Mouse (Mus musculus): ENCODE measurements around the gene Cse1l. TPM values are rescaled to one million over a fixed set of nuclear protein-coding genes. Genes with fewer than 3 reads are reported as not detected.
A peak's percentile ranks its signal among the peaks of the same experiment; 100 is the strongest.

Cse1l gene
- polyA plus RNA-seq, 1 experiment from 2014 or later: 106 TPM

- Histone ChIP-seq H3K4me2 (ENCODE audit: low read length) (no peak overlapping the region), H3K9ac (ENCODE audit: low read length) (no peak overlapping the region), H3K36me3 (ENCODE audit: control insufficient read depth, insufficient read depth, low read length) (peaks cover 92% of the 10 kb centered on the region), H3K9me3 (ENCODE audit: control insufficient read depth, low read length) (no peaks in the 10 kb centered on the region), H3K27me3 (ENCODE audit: control insufficient read depth, insufficient read depth, low read length) (no peaks in the 10 kb centered on the region), H3K27ac (replicated peaks in 1 of 2; ENCODE audit: control insufficient read depth in 1 of 2, insufficient read depth in 1 of 2, low read depth in 2 of 2, low read length in 2 of 2) (peak overlapping the region; percentile 9 to 35; a peak in 1 of 4 replicates), H3K4me1 (ENCODE audit: control insufficient read depth in 2 of 2, insufficient read depth in 2 of 2, low read length in 2 of 2) (peaks cover 2 to 11% of the 10 kb centered on the region in 2 experiments; a peak in 3 of 4 replicates), H3K4me3 (ENCODE audit: control insufficient read depth in 1 of 2, insufficient read depth in 1 of 2, low read depth in 1 of 2, low read length in 2 of 2) (no peak overlapping the region)
- no peak for ATAC-seq (ENCODE audit: insufficient number of reproducible peaks, insufficient read depth, low FRiP score, low read depth)
- WGBS: 51% methylated on average over 10 of the region's 10 CpGs
These were observed 34.9 kb upstream of the Cse1l start for GRCm38 (mm10) chr2:166870899-166871298.

GRCm38 (mm10) chr2:166874675-166875280 lies 31.1 kb upstream of the Cse1l start:
- Histone ChIP-seq H3K27me3 (ENCODE audit: control insufficient read depth, insufficient read depth, low read length) (no peaks in the 10 kb centered on the region), H3K27ac (replicated peaks in 1 of 2; ENCODE audit: control insufficient read depth in 1 of 2, insufficient read depth in 1 of 2, low read depth in 2 of 2, low read length in 2 of 2) (no peak overlapping the region), H3K4me2 (ENCODE audit: low read length) (no peak overlapping the region), H3K9me3 (ENCODE audit: control insufficient read depth, low read length) (no peaks in the 10 kb centered on the region), H3K9ac (ENCODE audit: low read length) (no peak overlapping the region), H3K36me3 (ENCODE audit: control insufficient read depth, insufficient read depth, low read length) (peaks cover 93% of the 10 kb centered on the region), H3K4me3 (ENCODE audit: control insufficient read depth in 1 of 2, insufficient read depth in 1 of 2, low read depth in 1 of 2, low read length in 2 of 2) (no peak overlapping the region), H3K4me1 (ENCODE audit: control insufficient read depth in 2 of 2, insufficient read depth in 2 of 2, low read length in 2 of 2) (peaks cover 0 to 5% of the 10 kb centered on the region in 2 experiments; a peak in 1 of 4 replicates)
- ATAC-seq (ENCODE audit: insufficient number of reproducible peaks, insufficient read depth, low FRiP score, low read depth): no peak
- WGBS: 87% methylated on average over 10 of the region's 10 CpGs

GRCm38 (mm10) chr2:166875561-166875960 lies 30.3 kb upstream of the Cse1l start:
- Histone ChIP-seq H3K4me3 (ENCODE audit: control insufficient read depth in 1 of 2, insufficient read depth in 1 of 2, low read depth in 1 of 2, low read length in 2 of 2) (no peak overlapping the region), H3K9me3 (ENCODE audit: control insufficient read depth, low read length) (no peaks in the 10 kb centered on the region), H3K36me3 (ENCODE audit: control insufficient read depth, insufficient read depth, low read length) (peaks cover 89% of the 10 kb centered on the region), H3K27me3 (ENCODE audit: control insufficient read depth, insufficient read depth, low read length) (no peaks in the 10 kb centered on the region), H3K4me2 (ENCODE audit: low read length) (no peak overlapping the region), H3K27ac (replicated peaks in 1 of 2; ENCODE audit: control insufficient read depth in 1 of 2, insufficient read depth in 1 of 2, low read depth in 2 of 2, low read length in 2 of 2) (no peak overlapping the region), H3K4me1 (ENCODE audit: control insufficient read depth in 2 of 2, insufficient read depth in 2 of 2, low read length in 2 of 2) (peaks cover 0 to 5% of the 10 kb centered on the region in 2 experiments; a peak in 1 of 4 replicates), H3K9ac (ENCODE audit: low read length) (no peak overlapping the region)
- ATAC-seq (ENCODE audit: insufficient number of reproducible peaks, insufficient read depth, low FRiP score, low read depth): no peak
- 90% methylated on average over 6 of the region's 6 CpGs for WGBS

GRCm38 (mm10) chr2:166876331-166876730 lies 29.5 kb upstream of the Cse1l start:
- no peak for ATAC-seq (ENCODE audit: insufficient number of reproducible peaks, insufficient read depth, low FRiP score, low read depth)

GRCm38 (mm10) chr2:166885066-166885465 lies 20.8 kb upstream of the Cse1l start:
- H3K27ac ChIP-seq (replicated peaks in 1 of 2; ENCODE audit: control insufficient read depth in 1 of 2, insufficient read depth in 1 of 2, low read depth in 2 of 2, low read length in 2 of 2): no peak overlapping the region
- 78% methylated on average over 7 of the region's 7 CpGs for WGBS
- no peaks in the 10 kb centered on the region for H3K9me3 ChIP-seq (ENCODE audit: control insufficient read depth, low read length)
- H3K4me1 ChIP-seq (ENCODE audit: control insufficient read depth in 2 of 2, insufficient read depth in 2 of 2, low read length in 2 of 2): no peaks in the 10 kb centered on the region
- no peak overlapping the region for H3K4me2 ChIP-seq (ENCODE audit: low read length)
- H3K36me3 ChIP-seq (ENCODE audit: control insufficient read depth, insufficient read depth, low read length): peaks cover 65% of the 10 kb centered on the region
- ATAC-seq (ENCODE audit: insufficient number of reproducible peaks, insufficient read depth, low FRiP score, low read depth): no peak; the same call in 1 of the 2 replicates
- H3K9ac ChIP-seq (ENCODE audit: low read length): no peak overlapping the region
- no peaks in the 10 kb centered on the region for H3K27me3 ChIP-seq (ENCODE audit: control insufficient read depth, insufficient read depth, low read length)
- no peak overlapping the region for H3K4me3 ChIP-seq (ENCODE audit: control insufficient read depth in 1 of 2, insufficient read depth in 1 of 2, low read depth in 1 of 2, low read length in 2 of 2)

More at GRCm38 (mm10) chr2:166876331-166876730, 29.5 kb upstream of the Cse1l start:
- no peak overlapping the region for H3K4me3 ChIP-seq (ENCODE audit: control insufficient read depth in 1 of 2, insufficient read depth in 1 of 2, low read depth in 1 of 2, low read length in 2 of 2)
- no peak overlapping the region for H3K27ac ChIP-seq (replicated peaks in 1 of 2; ENCODE audit: control insufficient read depth in 1 of 2, insufficient read depth in 1 of 2, low read depth in 2 of 2, low read length in 2 of 2)
- no peaks in the 10 kb centered on the region for H3K27me3 ChIP-seq (ENCODE audit: control insufficient read depth, insufficient read depth, low read length)
- H3K4me1 ChIP-seq (ENCODE audit: control insufficient read depth in 2 of 2, insufficient read depth in 2 of 2, low read length in 2 of 2): no peaks in the 10 kb centered on the region
- H3K36me3 ChIP-seq (ENCODE audit: control insufficient read depth, insufficient read depth, low read length): peaks cover 88% of the 10 kb centered on the region
- no peak overlapping the region for H3K4me2 ChIP-seq (ENCODE audit: low read length)
- H3K9ac ChIP-seq (ENCODE audit: low read length): no peak overlapping the region
- 93% methylated on average over 10 of the region's 10 CpGs for WGBS
- H3K9me3 ChIP-seq (ENCODE audit: control insufficient read depth, low read length): no peaks in the 10 kb centered on the region

- H3K4me3 ChIP-seq (ENCODE audit: control insufficient read depth in 1 of 2, insufficient read depth in 1 of 2, low read depth in 1 of 2, low read length in 2 of 2): no peak overlapping the region
- H3K36me3 ChIP-seq (ENCODE audit: control insufficient read depth, insufficient read depth, low read length): peaks cover 70% of the 10 kb centered on the region
- H3K9me3 ChIP-seq (ENCODE audit: control insufficient read depth, low read length): no peaks in the 10 kb centered on the region
- H3K4me1 ChIP-seq (ENCODE audit: control insufficient read depth in 2 of 2, insufficient read depth in 2 of 2, low read length in 2 of 2): no peaks in the 10 kb centered on the region
- H3K9ac ChIP-seq (ENCODE audit: low read length): no peak overlapping the region
- no peak overlapping the region for H3K27ac ChIP-seq (replicated peaks in 1 of 2; ENCODE audit: control insufficient read depth in 1 of 2, insufficient read depth in 1 of 2, low read depth in 2 of 2, low read length in 2 of 2)
- 73% methylated on average over 10 of the region's 10 CpGs for WGBS
- no peaks in the 10 kb centered on the region for H3K27me3 ChIP-seq (ENCODE audit: control insufficient read depth, insufficient read depth, low read length)
- no peak for ATAC-seq (ENCODE audit: insufficient number of reproducible peaks, insufficient read depth, low FRiP score, low read depth)
- no peak overlapping the region for H3K4me2 ChIP-seq (ENCODE audit: low read length)
These were observed 20.2 kb upstream of the Cse1l start for GRCm38 (mm10) chr2:166885619-166886018.

GRCm38 (mm10) chr2:166886231-166886630 lies 19.6 kb upstream of the Cse1l start:
- Histone ChIP-seq H3K9ac (ENCODE audit: low read length) (no peak overlapping the region), H3K27me3 (ENCODE audit: control insufficient read depth, insufficient read depth, low read length) (no peaks in the 10 kb centered on the region), H3K9me3 (ENCODE audit: control insufficient read depth, low read length) (no peaks in the 10 kb centered on the region), H3K4me3 (ENCODE audit: control insufficient read depth in 1 of 2, insufficient read depth in 1 of 2, low read depth in 1 of 2, low read length in 2 of 2) (no peak overlapping the region), H3K36me3 (ENCODE audit: control insufficient read depth, insufficient read depth, low read length) (peaks cover 69% of the 10 kb centered on the region), H3K4me2 (ENCODE audit: low read length) (no peak overlapping the region), H3K4me1 (ENCODE audit: control insufficient read depth in 2 of 2, insufficient read depth in 2 of 2, low read length in 2 of 2) (no peaks in the 10 kb centered on the region), H3K27ac (replicated peaks in 1 of 2; ENCODE audit: control insufficient read depth in 1 of 2, insufficient read depth in 1 of 2, low read depth in 2 of 2, low read length in 2 of 2) (no peak overlapping the region)
- 90% methylated on average over 3 of the region's 3 CpGs for WGBS
- ATAC-seq (ENCODE audit: insufficient number of reproducible peaks, insufficient read depth, low FRiP score, low read depth): no peak

GRCm38 (mm10) chr2:166887816-166888215 lies 18.0 kb upstream of the Cse1l start:
- H3K4me1 ChIP-seq (ENCODE audit: control insufficient read depth in 2 of 2, insufficient read depth in 2 of 2, low read length in 2 of 2): no peaks in the 10 kb centered on the region
- peaks cover 69% of the 10 kb centered on the region for H3K36me3 ChIP-seq (ENCODE audit: control insufficient read depth, insufficient read depth, low read length)
- WGBS: 56% methylated on average over 11 of the region's 11 CpGs
- no peak overlapping the region for H3K4me2 ChIP-seq (ENCODE audit: low read length)
- H3K9ac ChIP-seq (ENCODE audit: low read length): no peak overlapping the region
- H3K9me3 ChIP-seq (ENCODE audit: control insufficient read depth, low read length): no peaks in the 10 kb centered on the region
- H3K4me3 ChIP-seq (ENCODE audit: control insufficient read depth in 1 of 2, insufficient read depth in 1 of 2, low read depth in 1 of 2, low read length in 2 of 2): no peak overlapping the region
- H3K27ac ChIP-seq (replicated peaks in 1 of 2; ENCODE audit: control insufficient read depth in 1 of 2, insufficient read depth in 1 of 2, low read depth in 2 of 2, low read length in 2 of 2): no peak overlapping the region
- no peak for ATAC-seq (ENCODE audit: insufficient number of reproducible peaks, insufficient read depth, low FRiP score, low read depth)
- no peaks in the 10 kb centered on the region for H3K27me3 ChIP-seq (ENCODE audit: control insufficient read depth, insufficient read depth, low read length)

Measured in heart, embryonic 14.5 days (tissue).